Mouse (Mus musculus) neural tube, embryonic 10.5 days (tissue): ENCODE results near the gene Ntm.

Experiments
- DNase-seq: peaks from one replicate; pipeline ENCODE4 v3.0.0-alpha.2; 2017; ENCODE audit warnings: low spot score; ENCODE audit errors: extremely low spot score

The Ntm gene

GRCm38 (mm10) chr9:29661468-29662145 lies 301.3 kb downstream of the Ntm start:
- DNase-seq: no peak

GRCm38 (mm10) chr9:29660059-29660613 lies 302.8 kb downstream of the Ntm start:
- no peak for DNase-seq

- no peak for DNase-seq
Measured at GRCm38 (mm10) chr9:29657761-29658465, 305.0 kb downstream of the Ntm start.

- DNase-seq: peak; percentile 45
Measured at GRCm38 (mm10) chr9:29654885-29655284, 308.1 kb downstream of the Ntm start.

- no peak for DNase-seq
Measured at GRCm38 (mm10) chr9:29653678-29654235, 309.2 kb downstream of the Ntm start.

GRCm38 (mm10) chr9:29652854-29653253 lies 310.1 kb downstream of the Ntm start:
- no peak for DNase-seq

GRCm38 (mm10) chr9:29651856-29652255 lies 311.1 kb downstream of the Ntm start:
- no peak for DNase-seq

GRCm38 (mm10) chr9:29651226-29651625 lies 311.7 kb downstream of the Ntm start:
- no peak for DNase-seq

GRCm38 (mm10) chr9:29650679-29651078 lies 312.3 kb downstream of the Ntm start:
- DNase-seq: peak; percentile 51

GRCm38 (mm10) chr9:29650266-29650665 lies 312.7 kb downstream of the Ntm start:
- DNase-seq: no peak

- DNase-seq: no peak
Measured at GRCm38 (mm10) chr9:29648256-29648655, 314.7 kb downstream of the Ntm start.

GRCm38 (mm10) chr9:29647764-29648163 lies 315.2 kb downstream of the Ntm start:
- no peak for DNase-seq

- no peak for DNase-seq
Measured at GRCm38 (mm10) chr9:29645796-29646400, 317.0 kb downstream of the Ntm start.

GRCm38 (mm10) chr9:29642997-29643657 lies 319.8 kb downstream of the Ntm start:
- peak; percentile 84 for DNase-seq

GRCm38 (mm10) chr9:29637335-29637734 lies 325.6 kb downstream of the Ntm start:
- DNase-seq: no peak

GRCm38 (mm10) chr9:29617181-29617580 lies 345.8 kb downstream of the Ntm start:
- DNase-seq: no peak

GRCm38 (mm10) chr9:29612020-29612612 lies 350.8 kb downstream of the Ntm start:
- DNase-seq: no peak

GRCm38 (mm10) chr9:29610867-29611266 lies 352.1 kb downstream of the Ntm start:
- no peak for DNase-seq

GRCm38 (mm10) chr9:29597665-29598064 lies 365.3 kb downstream of the Ntm start:
- no peak for DNase-seq

GRCm38 (mm10) chr9:29595321-29595720 lies 367.6 kb downstream of the Ntm start:
- DNase-seq: no peak
